Mouse (Mus musculus): ENCODE measurements around the gene Rnf10.

DNA sequence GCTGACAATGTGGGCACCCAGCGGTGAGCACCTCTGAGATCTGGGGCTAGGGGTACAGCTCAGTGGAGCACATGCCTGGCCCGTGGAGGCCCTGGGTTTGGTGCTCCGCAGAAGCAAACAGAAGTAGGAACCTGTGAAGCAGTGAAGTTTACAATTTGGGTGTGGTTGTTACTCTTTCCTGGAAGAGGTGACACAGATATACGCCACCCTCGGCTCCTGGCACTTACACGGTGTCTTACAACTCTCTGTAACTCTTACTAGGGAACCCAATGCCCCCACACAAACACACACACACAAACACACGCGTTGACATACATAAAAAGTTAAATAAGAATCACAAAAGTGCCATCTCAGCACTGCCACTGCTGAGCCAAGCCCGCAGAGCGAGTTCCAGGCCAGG lies 23.6 kb upstream of the Rnf10 start:
- TF ChIP-seq CTCF (IDR thresholded peaks at IDR 0.05; ENCODE audit: borderline replicate concordance, insufficient read depth, low read length) (no peak), POLR2A (IDR thresholded peaks at IDR 0.05; ENCODE audit: low read depth, low read length) (peak; percentile 28)
